Mouse (Mus musculus) small intestine, adult 2 months (tissue): ENCODE data around the gene Pkib. TPM values are rescaled to one million over a fixed set of nuclear protein-coding genes. Genes with fewer than 3 reads are reported as not detected.
A peak's percentile ranks its signal among the peaks of the same experiment; 100 is the strongest.

Experiments
- H3K27ac ChIP-seq: fragments of 200-500 bp; 2 replicates; pipeline ENCODE4 v1.5.1; 2012; ENCODE audit warnings: low read depth, low read length, control low read depth, inconsistent platforms; ENCODE audit not compliant: insufficient read depth
- H3K27me3 ChIP-seq: fragments of 200-500 bp; 2 replicates; pipeline ENCODE4 v1.6.1; 2012; ENCODE audit warnings: mild to moderate bottlenecking, moderate library complexity, low read length, inconsistent platforms; ENCODE audit not compliant: control insufficient read depth, insufficient read depth
- H3K36me3 ChIP-seq: fragments of 200-500 bp; 2 replicates; pipeline ENCODE4 v1.6.1; 2012; ENCODE audit warnings: mild to moderate bottlenecking, low read length, control low read depth, inconsistent platforms; ENCODE audit not compliant: control insufficient read depth, insufficient read depth
- H3K4me1 ChIP-seq: fragments of 200-500 bp; 2 replicates; pipeline ENCODE4 v1.6.1; 2012; ENCODE audit warnings: low read length, inconsistent platforms, mixed read lengths; ENCODE audit not compliant: control insufficient read depth, insufficient read depth, insufficient read length
- H3K4me3 ChIP-seq: fragments of 200-500 bp; 2 replicates; pipeline ENCODE4 v1.5.1; 2012; ENCODE audit warnings: low read depth, mild to moderate bottlenecking, control low read depth, inconsistent platforms, low read length, moderate library complexity
- CTCF ChIP-seq: fragments of 200-500 bp; IDR thresholded peaks from 2 replicates; pipeline ENCODE4 v1.5.1; 2012; ENCODE audit warnings: low read depth, mild to moderate bottlenecking, control low read depth, inconsistent platforms, low read length, moderate library complexity, mixed read lengths; ENCODE audit not compliant: insufficient replicate concordance, insufficient read length; ENCODE audit errors: extremely low read depth
- POLR2A ChIP-seq: fragments of 200-500 bp; IDR thresholded peaks from 2 replicates; pipeline ENCODE4 v1.6.1; 2012; ENCODE audit warnings: low read depth, mild to moderate bottlenecking, control low read depth, inconsistent platforms, low read length, moderate library complexity
- WGBS: fragments of 180-500 bp; shearing (Covaris S2); methylation state at CpG from one replicate; pipeline ENCODE4 v1.1.7; 2018; 5-methylcytosine and 5-hydroxymethylcytosine counted together
- polyA plus RNA-seq: library from polyadenylated mRNA; depleted of rRNA; stranded (reverse); fragments of >200 nt; gene quantifications from 2 replicates; pipeline ENCODE4 v1.2.3, GENCODE M21; 2012

Gene Pkib
- polyA plus RNA-seq, 1 experiment, result 0.61 TPM

DNA sequence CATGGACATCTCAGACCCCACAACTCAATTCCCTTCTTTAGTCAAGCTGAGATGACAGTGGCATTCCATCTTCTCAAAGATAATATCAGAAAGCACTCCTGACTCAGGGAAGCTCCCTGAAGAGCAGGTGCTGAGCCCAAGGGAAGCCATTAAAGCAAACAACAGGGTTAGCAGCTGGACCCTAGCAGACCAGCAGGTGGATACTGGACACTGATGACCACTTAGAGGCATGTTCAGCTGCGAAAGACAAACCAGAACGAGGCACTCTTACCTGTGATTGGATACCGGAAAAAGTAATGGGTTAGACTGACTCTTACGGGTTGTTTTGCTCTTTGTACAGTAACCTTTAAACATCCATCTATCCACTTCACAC lies 1.1 kb downstream of the Pkib start:
- 70% methylated on average over 4 of the region's 4 CpGs for WGBS
- H3K27me3 ChIP-seq, result peaks cover 3% of the 10 kb centered on the region; the same call in 1 of the 2 replicates
- no peaks in the 10 kb centered on the region for H3K4me1 ChIP-seq
- no peak overlapping the region for H3K27ac ChIP-seq
- H3K36me3 ChIP-seq, result no peaks in the 10 kb centered on the region
- peak overlapping the region; percentile 58 for H3K4me3 ChIP-seq
- no peak for TF ChIP-seq POLR2A
- no peak for TF ChIP-seq CTCF

DNA sequence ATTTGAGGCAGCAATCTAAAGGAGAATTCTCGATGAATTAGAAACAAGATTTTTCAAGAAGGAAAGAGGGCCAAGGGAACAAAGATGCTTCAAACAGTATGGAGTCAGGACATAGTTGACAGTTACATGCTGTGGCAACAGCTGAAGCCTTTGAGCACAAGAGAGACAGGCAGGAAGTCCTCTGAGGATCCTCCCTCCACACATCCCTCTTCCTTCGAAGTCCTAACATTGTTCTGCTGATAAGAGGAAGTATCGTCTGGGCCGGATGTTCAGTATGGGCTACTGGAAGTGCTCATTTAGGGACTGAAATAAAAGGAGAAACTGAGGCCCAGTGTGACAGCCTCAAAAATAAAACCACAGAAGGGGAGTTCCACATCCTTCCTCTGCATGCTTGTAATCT lies 5.2 kb downstream of the Pkib start:
- 47% methylated on average over 4 of the region's 4 CpGs for WGBS
- Histone ChIP-seq H3K27ac (no peak overlapping the region; the same call in 1 of the 2 replicates), H3K4me3 (no peak overlapping the region), H3K27me3 (peaks cover under 1% of the 10 kb centered on the region; the same call in 1 of the 2 replicates), H3K36me3 (no peaks in the 10 kb centered on the region), H3K4me1 (no peaks in the 10 kb centered on the region)
- TF ChIP-seq POLR2A (no peak), CTCF (no peak)

DNA sequence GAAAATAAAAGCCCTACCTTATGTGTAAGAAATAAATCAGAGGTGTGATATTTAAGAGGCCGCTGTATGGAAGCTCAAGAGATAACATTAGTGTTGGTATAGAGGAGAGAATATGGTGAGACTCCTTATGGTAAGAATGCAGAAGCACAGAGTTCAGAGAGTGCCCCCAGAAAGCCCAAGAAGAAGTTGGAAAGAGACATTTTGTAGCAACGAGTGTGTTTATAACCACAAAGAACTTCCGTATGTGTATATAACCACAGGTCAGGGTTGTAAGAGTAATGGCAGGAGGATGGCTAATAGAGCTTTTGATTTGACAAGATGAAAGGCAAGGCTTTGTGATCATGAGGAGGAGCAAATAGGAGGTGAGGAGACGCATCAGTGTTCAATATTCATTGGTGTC lies 6.5 kb downstream of the Pkib start:
- TF ChIP-seq POLR2A, result no peak
- TF ChIP-seq CTCF, result no peak
- 82% methylated on average over 4 of the region's 4 CpGs for WGBS
- Histone ChIP-seq H3K27ac (no peak overlapping the region), H3K36me3 (no peaks in the 10 kb centered on the region), H3K4me1 (no peaks in the 10 kb centered on the region), H3K4me3 (no peak overlapping the region), H3K27me3 (no peaks in the 10 kb centered on the region)

DNA sequence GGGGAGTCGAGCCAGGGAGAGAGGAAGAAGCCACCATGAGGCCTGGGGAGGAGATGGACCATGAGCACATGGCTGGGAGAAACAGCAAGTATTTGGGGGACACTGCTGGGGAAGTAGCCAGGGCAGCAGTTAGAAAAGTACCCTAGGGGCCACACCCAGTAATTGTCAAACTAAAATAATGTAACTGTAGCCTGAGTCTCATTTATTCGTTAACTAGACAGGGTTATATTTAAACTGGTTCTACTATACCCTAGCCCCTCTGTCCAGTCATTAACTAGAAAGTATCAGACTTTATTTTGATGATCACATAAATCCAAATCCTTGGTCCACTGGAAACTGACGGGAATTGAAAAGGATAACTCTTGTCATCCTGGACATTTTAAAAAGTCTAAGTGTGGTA lies 7.8 kb downstream of the Pkib start:
- no peak overlapping the region for H3K27ac ChIP-seq
- TF ChIP-seq CTCF (no peak), POLR2A (no peak)
- H3K4me3 ChIP-seq, result no peak overlapping the region
- H3K36me3 ChIP-seq, result no peaks in the 10 kb centered on the region
- no peaks in the 10 kb centered on the region for H3K4me1 ChIP-seq
- no peaks in the 10 kb centered on the region for H3K27me3 ChIP-seq
- 59% methylated on average over 3 of the region's 3 CpGs for WGBS

DNA sequence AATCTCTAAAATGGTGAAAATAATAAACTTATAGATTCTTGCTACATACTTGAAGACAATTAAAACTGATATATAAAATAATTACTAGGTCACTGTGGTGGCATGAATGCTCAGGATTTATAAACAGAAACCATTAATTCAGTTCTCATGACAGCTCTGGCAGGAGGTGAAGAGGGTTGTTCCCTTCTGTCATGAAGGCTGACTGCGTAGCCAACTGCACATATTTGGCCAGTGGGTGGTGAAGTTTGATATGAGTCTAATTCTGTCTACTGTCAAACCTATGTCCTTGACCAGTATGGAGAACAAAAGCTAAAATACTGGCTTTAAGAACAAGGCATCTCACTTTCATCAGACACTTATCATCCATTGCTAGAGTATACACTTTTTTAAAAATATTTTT lies 21.5 kb downstream of the Pkib start:
- Histone ChIP-seq H3K27me3 (no peaks in the 10 kb centered on the region), H3K27ac (no peak overlapping the region), H3K36me3 (no peaks in the 10 kb centered on the region), H3K4me1 (no peaks in the 10 kb centered on the region), H3K4me3 (no peak overlapping the region)
- TF ChIP-seq POLR2A, result no peak
- no peak for TF ChIP-seq CTCF
- 81% methylated on average over 1 of the region's 1 CpGs for WGBS

DNA sequence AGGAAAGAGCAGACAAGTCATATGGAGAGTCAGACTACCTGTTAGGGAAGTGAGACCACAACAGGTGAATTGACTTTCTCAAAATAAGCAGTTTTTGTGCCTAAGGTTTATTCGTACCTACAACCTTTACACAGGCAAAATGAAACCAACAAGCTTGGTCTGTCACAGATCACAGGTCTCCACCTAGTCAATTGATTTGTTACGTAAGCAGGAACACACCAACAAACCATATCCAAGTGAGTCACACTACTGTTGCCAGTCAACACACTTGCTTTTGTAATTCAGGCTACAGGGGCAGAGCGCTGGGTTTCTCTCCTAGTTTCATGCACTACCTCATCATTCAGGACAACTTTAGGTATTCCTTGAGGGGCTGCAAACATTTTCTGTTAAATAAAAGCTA lies 28.7 kb downstream of the Pkib start:
- WGBS, result 89% methylated on average over 3 of the region's 3 CpGs

DNA sequence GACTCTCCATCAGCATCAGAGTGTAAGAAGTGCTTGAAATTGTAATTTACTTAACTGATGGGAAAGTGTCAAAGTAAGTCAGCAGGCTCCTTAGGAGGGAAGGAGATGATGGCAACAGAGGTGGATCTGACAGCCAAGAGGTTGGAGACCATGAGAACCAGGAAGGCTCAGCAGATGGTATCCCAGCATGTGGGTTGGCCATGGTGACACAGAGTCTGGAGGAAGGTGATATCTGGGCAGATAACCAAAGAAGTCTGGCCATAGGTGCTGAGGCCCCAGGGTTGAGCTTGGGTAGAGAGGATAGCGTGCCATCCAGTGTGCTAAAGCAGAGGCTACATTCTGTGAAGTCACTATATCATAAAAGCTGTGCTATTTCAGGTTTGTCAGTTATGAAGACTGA lies 32.0 kb downstream of the Pkib start:
- Histone ChIP-seq H3K36me3 (no peaks in the 10 kb centered on the region), H3K4me1 (no peaks in the 10 kb centered on the region), H3K27ac (no peak overlapping the region), H3K27me3 (no peaks in the 10 kb centered on the region), H3K4me3 (no peak overlapping the region)
- TF ChIP-seq POLR2A (no peak), CTCF (no peak)
- 71% methylated on average over 1 of the region's 1 CpGs for WGBS

More for the DNA sequence above, 28.7 kb downstream of the Pkib start:
- H3K4me3 ChIP-seq, result no peak overlapping the region
- H3K4me1 ChIP-seq, result no peaks in the 10 kb centered on the region
- H3K27me3 ChIP-seq, result no peaks in the 10 kb centered on the region
- H3K36me3 ChIP-seq, result no peaks in the 10 kb centered on the region
- no peak overlapping the region for H3K27ac ChIP-seq
- TF ChIP-seq POLR2A (no peak), CTCF (no peak)

DNA sequence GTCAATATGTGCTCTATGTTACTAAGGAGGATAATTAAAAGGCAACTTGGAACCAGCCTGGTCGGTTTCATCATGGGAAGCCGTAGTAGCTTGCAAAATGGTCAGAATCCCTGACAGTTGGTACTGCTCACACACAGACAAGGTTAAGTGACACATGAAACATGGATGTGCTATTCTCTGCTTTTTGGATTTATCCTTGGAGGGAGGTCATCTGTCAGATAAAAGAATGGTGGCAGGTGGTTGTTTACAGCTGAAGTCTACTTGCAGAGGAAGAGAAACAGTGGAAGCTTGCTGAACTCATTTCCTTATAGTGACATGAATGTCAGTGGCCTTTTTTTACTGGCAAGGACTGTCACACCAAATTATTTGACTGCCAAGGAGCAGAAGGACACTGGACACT lies 32.5 kb downstream of the Pkib start:
- no peak overlapping the region for H3K4me3 ChIP-seq
- TF ChIP-seq POLR2A (no peak), CTCF (no peak)
- no peaks in the 10 kb centered on the region for H3K27me3 ChIP-seq
- WGBS, result 91% methylated on average over 2 of the region's 2 CpGs
- H3K27ac ChIP-seq, result no peak overlapping the region
- H3K36me3 ChIP-seq, result no peaks in the 10 kb centered on the region
- no peaks in the 10 kb centered on the region for H3K4me1 ChIP-seq
